Mouse (Mus musculus) cerebellum, adult 2 months (tissue): ENCODE measurements around the gene Dtnb.

Source experiments
- CTCF ChIP-seq: fragments of 200-500 bp; IDR thresholded peaks from 2 replicates; pipeline ENCODE4 v1.5.1; 2011; ENCODE audit warnings: low read depth, mild to moderate bottlenecking, control low read depth, low read length, moderate library complexity, borderline replicate concordance; ENCODE audit not compliant: insufficient read depth
- POLR2A ChIP-seq: fragments of 200-500 bp; IDR thresholded peaks from 2 replicates; pipeline ENCODE4 v1.6.1; 2011; ENCODE audit warnings: low read length, control low read depth, borderline replicate concordance; ENCODE audit not compliant: insufficient read depth

DNA sequence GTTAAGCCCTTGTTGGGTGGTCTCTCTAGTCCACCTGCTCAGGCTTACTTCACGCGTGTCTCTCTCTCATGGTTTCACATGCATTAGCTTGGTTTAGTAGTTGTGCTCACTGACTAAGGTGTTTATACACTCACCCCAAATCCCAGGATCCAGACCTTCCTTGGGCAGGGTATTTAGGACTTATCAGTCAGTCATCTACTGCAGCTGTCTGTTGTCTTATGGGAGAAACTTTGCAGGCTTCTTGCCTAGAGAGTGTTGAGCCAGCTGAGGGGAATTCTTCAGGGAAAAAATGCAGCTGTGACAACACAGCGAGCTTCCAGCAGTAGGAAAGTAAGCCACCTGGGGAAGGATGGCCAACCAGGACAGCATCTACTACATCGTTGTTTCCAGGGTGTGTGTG is 13.3 kb downstream of the Dtnb start:
- no peak for TF ChIP-seq CTCF
- TF ChIP-seq POLR2A: no peak
